Mouse (Mus musculus): ENCODE data around the gene Zfp160. TPM values are rescaled to one million over a fixed set of nuclear protein-coding genes. Genes with fewer than 3 reads are reported as not detected.

Gene Zfp160
- total RNA-seq, 2 experiments from 2014 or later, result 19.0 to 21.2 TPM

Other genes with a start within 250 kb of the Zfp160 start
- gene Vmn1r228, start 222.7 kb upstream of the Zfp160 start, total RNA-seq (2021), result not detected
- under 1 TPM; 0.08 to 0.11 TPM for gene Vmn1r229, start 197.3 kb upstream of the Zfp160 start, total RNA-seq (2021)
- gene Vmn1r230, start 168.5 kb upstream of the Zfp160 start, total RNA-seq (2021), result not detected
- gene Vmn1r231, start 103.8 kb upstream of the Zfp160 start, total RNA-seq (2021), result under 1 TPM in 1 of 2 experiments, not detected in 1; 0.13 TPM
- gene Vmn1r232, start 89.2 kb upstream of the Zfp160 start, total RNA-seq (2021), result not detected
- gene Ppp2r1a, start 63.6 kb upstream of the Zfp160 start, total RNA-seq (2021), result 100 to 1,000 TPM; 719 to 758 TPM
- not detected for gene Vmn1r233, start 12.4 kb upstream of the Zfp160 start, total RNA-seq (2021)
- not detected for gene Vmn1r234, start 217.2 kb downstream of the Zfp160 start, total RNA-seq (2021)
- not detected for gene Vmn1r235, start 247.5 kb downstream of the Zfp160 start, total RNA-seq (2021)